ENCODE assay signal across 11 mouse cellular contexts in the genomic region with DNA sequence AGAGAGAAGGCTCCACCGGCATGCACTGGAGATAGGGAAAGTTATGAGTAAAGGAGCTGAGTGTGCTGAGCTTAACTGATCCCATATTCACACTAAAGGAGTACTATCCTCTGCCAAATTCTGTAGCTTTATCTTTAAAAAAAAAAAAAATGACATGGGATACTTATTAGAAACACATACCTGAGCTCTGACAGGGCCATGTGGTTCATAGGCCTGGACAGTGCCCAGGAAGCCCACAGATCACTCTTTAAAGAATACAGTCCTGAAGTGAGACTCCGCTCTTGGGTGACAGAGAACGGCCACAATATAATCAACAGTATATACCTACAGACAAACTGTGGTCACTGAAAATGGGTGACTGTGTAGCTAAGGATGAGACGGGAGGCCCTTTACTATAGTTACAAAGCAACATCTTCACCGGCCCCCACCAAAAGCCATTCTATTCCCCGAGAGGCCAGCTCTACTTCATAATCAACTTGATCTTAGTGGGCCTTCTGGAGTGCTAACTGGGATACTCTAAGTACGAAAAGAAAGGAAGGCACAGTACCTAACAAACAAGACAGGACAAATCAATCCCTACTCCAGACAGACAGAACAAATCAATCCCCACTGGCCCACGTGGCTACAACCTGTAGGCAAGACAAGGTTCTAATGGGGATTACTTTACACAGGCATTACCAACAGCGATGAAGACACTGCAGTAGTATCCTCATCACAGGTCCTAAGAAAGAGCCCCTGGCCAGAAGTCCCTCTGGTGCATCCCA. TPM values are rescaled to one million over a fixed set of nuclear protein-coding genes. Genes with fewer than 3 reads are reported as not detected.
A peak's percentile ranks its signal among the peaks of the same experiment; 100 is the strongest.
DNase-seq lines count a peak whose midpoint lies in the region; ATAC-seq and TF ChIP-seq lines count a peak whose summit lies in the region.
"Had no signal": no experiment of that assay in that cellular context is flagged by ENCODE, and none has a peak within 500 bp of the region (broad histone marks: within the 10 kb centered on the region; RNA-seq: fewer than 3 reads in every experiment).

No protein-coding gene starts in this region.

- H3K4me1 ChIP-seq in kidney, embryonic 15.5 days, result peaks cover 59% of the 10 kb centered on the region
- H3K4me1 ChIP-seq in embryonic facial prominence, embryonic 14.5 days (ENCODE audit: control insufficient read depth, insufficient read depth, low read length), result peaks cover 50% of the 10 kb centered on the region

- 0 out of 2 replicates have a peak, but pooled peaks cover 3% of the 10 kb centered on the region for H3K9me3 ChIP-seq in kidney, embryonic 15.5 days (replicated peaks)
- peaks cover 13% of the 10 kb centered on the region; the same call in 1 of the 2 replicates for H3K9me3 ChIP-seq in embryonic facial prominence, embryonic 14.5 days (ENCODE audit: control insufficient read depth, low read length)
- H3K9me3 ChIP-seq: forebrain, embryonic 15.5 days had no signal

- DNase-seq in gastrocnemius, adult 2 months, result no peak
- DNase-seq in gastrocnemius, postnatal 14 days, result no peak
- DNase-seq in kidney, postnatal 4 days, result no peak
- DNase-seq in embryonic facial prominence, embryonic 14.5 days (ENCODE audit: low spot score), result no peak
- DNase-seq in urinary bladder, adult 18-20 months (ENCODE audit: low spot score in 2 of 2), result no peak
- DNase-seq in testis, postnatal 10 days (ENCODE audit: low spot score), result no peak
- DNase-seq: kidney, postnatal 25 days had no signal

- H3K27me3 ChIP-seq in kidney, embryonic 15.5 days, result no peaks in the 10 kb centered on the region
- H3K27me3 ChIP-seq in embryonic facial prominence, embryonic 14.5 days (replicated peaks; ENCODE audit: control insufficient read depth, insufficient read depth, low read length), result no peaks in the 10 kb centered on the region
- H3K27me3 ChIP-seq: forebrain, embryonic 15.5 days; neural tube, embryonic 12.5 days had no signal

- WGBS in kidney, embryonic 15.5 days, result 80% methylated on average over 9 of the region's 9 CpGs
- 71% methylated on average over 9 of the region's 9 CpGs for WGBS in embryonic facial prominence, embryonic 14.5 days
- 93% methylated on average over 9 of the region's 9 CpGs for WGBS in macrophage (ENCODE audit: missing documents)

- peaks cover 17% of the 10 kb centered on the region for H3K36me3 ChIP-seq in kidney, embryonic 15.5 days
- H3K36me3 ChIP-seq in embryonic facial prominence, embryonic 14.5 days (ENCODE audit: control insufficient read depth, insufficient read depth, low read length), result peaks cover 16% of the 10 kb centered on the region; the same call in 1 of the 2 replicates
- H3K36me3 ChIP-seq in macrophage (ENCODE audit: inconsistent target), result no peaks in the 10 kb centered on the region
- H3K36me3 ChIP-seq: forebrain, embryonic 15.5 days; neural tube, embryonic 12.5 days had no signal

- H3K79me2 ChIP-seq in macrophage (ENCODE audit: inconsistent target), result peaks cover 64% of the 10 kb centered on the region

- H3K27ac ChIP-seq in gastrocnemius, adult 2 months, result peak overlapping the region; percentile 82; the same call in 1 of the 2 replicates
- H3K27ac ChIP-seq in kidney, embryonic 15.5 days, result peak overlapping the region; percentile 91
- peak overlapping the region; percentile 94 for H3K27ac ChIP-seq in embryonic facial prominence, embryonic 14.5 days (replicated peaks; ENCODE audit: low read depth, low read length)
- peak overlapping the region; percentile 91; the same call in 1 of the 2 replicates for H3K27ac ChIP-seq in macrophage
- H3K27ac ChIP-seq: forebrain, embryonic 15.5 days; neural tube, embryonic 12.5 days had no signal

- H3K9ac ChIP-seq in kidney, embryonic 15.5 days, result no peak overlapping the region
- H3K9ac ChIP-seq in embryonic facial prominence, embryonic 14.5 days (ENCODE audit: low read depth, low read length), result no peak overlapping the region
- H3K9ac ChIP-seq: forebrain, embryonic 15.5 days; neural tube, embryonic 12.5 days had no signal

- ATAC-seq in kidney, embryonic 15.5 days (replicated peaks; ENCODE audit: low FRiP score), result no peak
- no peak for ATAC-seq in embryonic facial prominence, embryonic 14.5 days (ENCODE audit: low read depth)
- ATAC-seq: forebrain, embryonic 15.5 days had no signal

- no peak for TF ChIP-seq CTCF in gastrocnemius, adult 2 months (IDR thresholded peaks at IDR 0.05)

- H3K4me2 ChIP-seq in kidney, embryonic 15.5 days, result no peak overlapping the region
- 0 out of 2 replicates have a peak overlapping the region, but pooled peaks have one; percentile 47 for H3K4me2 ChIP-seq in embryonic facial prominence, embryonic 14.5 days (ENCODE audit: low read depth, low read length)
- H3K4me2 ChIP-seq: forebrain, embryonic 15.5 days; neural tube, embryonic 12.5 days had no signal

- intact Hi-C loops in gastrocnemius, adult 2 months (cut with DNase I), result no loop called here
- intact Hi-C loops in gastrocnemius, postnatal 14 days (cut with DNase I; ENCODE audit: low total_unique reads), result no loop called here

- no peak overlapping the region for H3K4me3 ChIP-seq in gastrocnemius, adult 2 months
- H3K4me3 ChIP-seq in kidney, embryonic 15.5 days (replicated peaks), result no peak overlapping the region
- H3K4me3 ChIP-seq in embryonic facial prominence, embryonic 14.5 days (ENCODE audit: low read depth, low read length), result no peak overlapping the region
- no peak overlapping the region for H3K4me3 ChIP-seq in macrophage (ENCODE audit: inconsistent target)
- H3K4me3 ChIP-seq: forebrain, embryonic 15.5 days; neural tube, embryonic 12.5 days had no signal

RNA-seq across cellular contexts. Expression of a gene that starts 27.9 kb away (rescaled TPM):
- total RNA-seq in gastrocnemius, adult 2 months (2021), result 10 to 100 TPM in 1 of 2 experiments, 1 to 10 TPM in 1; 8.4 to 11.9 TPM
- total RNA-seq in gastrocnemius, postnatal 14 days (2021), result 10 to 100 TPM; 18.3 to 22.5 TPM
- 46.0 and 47.6 TPM in 2 replicates for polyA plus RNA-seq in kidney, embryonic 15.5 days (2015; fragmentation: Nextera tagmentation; extraction: Ambion mirVana)
- polyA plus RNA-seq in embryonic facial prominence, embryonic 14.5 days (2014; fragmentation: Nextera tagmentation; extraction: Ambion mirVana), result 33.0 and 34.6 TPM in 2 replicates
- total RNA-seq in macrophage (2018; cell fraction: chromatin; rRNA removed), result 1,000 to 10,000 TPM in 1 of 26 experiments, 100 to 1,000 TPM in 11, 10 to 100 TPM in 14; 22.3 to 1,096 (median 94.6) TPM
- total RNA-seq in macrophage (2018; cell fraction: cytosol; rRNA removed), result 100 to 1,000 TPM in 1 of 26 experiments, 10 to 100 TPM in 25; 18.8 to 112 (median 44.6) TPM
- 100 to 1,000 TPM in 7 of 26 experiments, 10 to 100 TPM in 19; 21.6 to 533 (median 65.7) TPM for total RNA-seq in macrophage (2018; cell fraction: nucleus; rRNA removed)
- 51.0 to 105 TPM (median 88.5 TPM) in 3 replicates for polyA plus RNA-seq in macrophage (2018)
